In the genomic region with DNA sequence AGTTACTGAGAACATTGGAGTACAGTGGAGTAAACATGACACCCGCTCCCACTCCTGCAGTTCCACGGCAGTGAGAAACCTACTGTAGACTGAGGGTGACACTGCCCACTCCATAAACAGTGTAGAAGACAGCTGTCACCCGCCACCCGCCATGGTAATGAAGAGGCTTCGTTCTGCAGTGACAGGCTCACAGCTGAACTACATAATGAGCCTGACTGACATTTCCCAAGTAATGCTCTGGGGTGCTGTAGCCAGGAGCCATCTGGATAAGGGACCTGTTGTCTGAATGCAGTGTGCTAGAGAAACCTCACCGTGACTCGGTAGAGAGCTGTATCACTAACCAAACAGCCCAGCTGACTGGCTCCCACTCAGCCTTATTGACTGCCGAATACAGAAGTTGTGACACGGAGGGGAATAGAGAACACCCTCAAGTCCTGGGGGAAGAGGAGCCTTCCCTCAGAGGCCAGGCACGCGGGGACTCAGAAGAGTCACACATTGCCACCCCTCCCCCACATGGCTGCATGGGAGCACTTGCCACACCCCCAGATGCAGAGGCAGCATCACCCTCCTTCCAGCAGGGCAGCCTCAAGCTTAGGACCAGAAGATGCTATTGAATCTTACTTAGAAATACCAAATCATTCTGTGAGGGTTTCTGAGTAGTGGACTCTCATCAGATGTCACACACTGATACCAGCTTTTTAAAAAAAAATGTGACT, we compare ENCODE assay signal across 10 mouse cellular contexts. TPM values are rescaled to one million over a fixed set of nuclear protein-coding genes. Genes with fewer than 3 reads are reported as not detected.
DNase-seq lines count a peak whose midpoint lies in the region; ATAC-seq lines count a peak whose summit lies in the region.
"Had no signal": no experiment of that assay in that cellular context is flagged by ENCODE, and none has a peak within 500 bp of the region (broad histone marks: within the 10 kb centered on the region; RNA-seq: fewer than 3 reads in every experiment).

No protein-coding gene starts in this region.

- no peak overlapping the region for H3K4me3 ChIP-seq in midbrain, embryonic 11.5 days (ENCODE audit: low read depth, low read length)
- H3K4me3 ChIP-seq in midbrain, embryonic 10.5 days: no peak overlapping the region
- no peak overlapping the region for H3K4me3 ChIP-seq in stomach, embryonic 15.5 days (replicated peaks)

- no peak overlapping the region for H3K4me2 ChIP-seq in midbrain, embryonic 11.5 days
- H3K4me2 ChIP-seq in stomach, embryonic 15.5 days: no peak overlapping the region

- H3K9me3 ChIP-seq in midbrain, embryonic 11.5 days (ENCODE audit: control insufficient read depth, low read length): no peaks in the 10 kb centered on the region
- no peaks in the 10 kb centered on the region for H3K9me3 ChIP-seq in midbrain, embryonic 10.5 days (replicated peaks)
- no peaks in the 10 kb centered on the region for H3K9me3 ChIP-seq in stomach, embryonic 15.5 days

- H3K36me3 ChIP-seq in midbrain, embryonic 11.5 days (ENCODE audit: control insufficient read depth, insufficient read depth, low read length): peaks cover 8% of the 10 kb centered on the region; the same call in 1 of the 2 replicates
- peaks cover 37% of the 10 kb centered on the region for H3K36me3 ChIP-seq in midbrain, embryonic 10.5 days
- peaks cover 15% of the 10 kb centered on the region for H3K36me3 ChIP-seq in stomach, embryonic 15.5 days

- intact Hi-C loops in gastrocnemius, postnatal 14 days (cut with DNase I; ENCODE audit: low total_unique reads): no loop called here

- no peaks in the 10 kb centered on the region for H3K4me1 ChIP-seq in midbrain, embryonic 11.5 days (ENCODE audit: control insufficient read depth, insufficient read depth, low read length)
- peaks cover 6% of the 10 kb centered on the region; the same call in 1 of the 2 replicates for H3K4me1 ChIP-seq in midbrain, embryonic 10.5 days
- H3K4me1 ChIP-seq in stomach, embryonic 15.5 days: no peaks in the 10 kb centered on the region

- no peak overlapping the region for H3K9ac ChIP-seq in midbrain, embryonic 11.5 days (ENCODE audit: low read length)
- H3K9ac ChIP-seq in stomach, embryonic 15.5 days: no peak overlapping the region
- H3K9ac ChIP-seq: liver, embryonic 14.5 days had no signal

- no peaks in the 10 kb centered on the region for H3K27me3 ChIP-seq in midbrain, embryonic 11.5 days (ENCODE audit: control insufficient read depth, insufficient read depth, low read length)
- H3K27me3 ChIP-seq in midbrain, embryonic 10.5 days (ENCODE audit: low read depth, poor library complexity, severe bottlenecking): no peaks in the 10 kb centered on the region
- no peaks in the 10 kb centered on the region for H3K27me3 ChIP-seq in stomach, embryonic 15.5 days (replicated peaks)

- DNase-seq in frontal cortex, postnatal 25 days (ENCODE audit: low spot score in 2 of 2): no peak
- no peak for DNase-seq in midbrain, embryonic 11.5 days (ENCODE audit: low spot score, missing footprints)
- no peak for DNase-seq in midbrain, embryonic 10.5 days (ENCODE audit: low spot score)
- DNase-seq in layer of hippocampus, postnatal 10 days (ENCODE audit: low spot score in 2 of 2): peak; percentile 22 to 26
- no peak for DNase-seq in gastrocnemius, postnatal 25 days
- no peak for DNase-seq in gastrocnemius, postnatal 14 days

- ATAC-seq in frontal cortex, adult (ENCODE audit: low TSS enrichment): peak; percentile 79
- peak; percentile 44; the same call in 1 of the 2 replicates for ATAC-seq in midbrain, embryonic 11.5 days (ENCODE audit: low FRiP score)
- 0 out of 2 replicates have a peak, but pooled peaks have one; percentile 18 for ATAC-seq in stomach, embryonic 15.5 days (ENCODE audit: insufficient read depth, low FRiP score, low read depth)

- WGBS in midbrain, embryonic 11.5 days: 56% methylated on average over 11 of the region's 11 CpGs
- 59% methylated on average over 11 of the region's 11 CpGs for WGBS in midbrain, embryonic 10.5 days
- 43% methylated on average over 11 of the region's 11 CpGs for WGBS in stomach, embryonic 15.5 days

- no peak overlapping the region for H3K27ac ChIP-seq in midbrain, embryonic 11.5 days (ENCODE audit: low read depth, low read length)
- H3K27ac ChIP-seq in midbrain, embryonic 10.5 days (replicated peaks): no peak overlapping the region
- H3K27ac ChIP-seq in stomach, embryonic 15.5 days: no peak overlapping the region
- H3K27ac ChIP-seq: liver, embryonic 14.5 days had no signal

RNA-seq across cellular contexts. Expression of a gene that starts 17.2 kb away (rescaled TPM):
- 2.1 and 2.6 TPM in 2 replicates for polyA plus RNA-seq in midbrain, embryonic 11.5 days (2014; fragmentation: Nextera tagmentation; extraction: Ambion mirVana)
- polyA plus RNA-seq in midbrain, embryonic 10.5 days (2016; fragmentation: Nextera tagmentation; extraction: Ambion mirVana): 2.2 and 2.8 TPM in 2 replicates
- under 1 TPM; 0.46 to 0.67 TPM for total RNA-seq in layer of hippocampus, postnatal 10 days (2021)
- polyA plus RNA-seq in stomach, embryonic 15.5 days (2015; fragmentation: Nextera tagmentation; extraction: Ambion mirVana): 2.2 and 2.9 TPM in 2 replicates
- total RNA-seq in gastrocnemius, postnatal 25 days (2021): not detected
- under 1 TPM; 0.24 to 0.27 TPM for total RNA-seq in gastrocnemius, postnatal 14 days (2021)
- total RNA-seq: gastrocnemius, postnatal 4 days had no signal

RNA-seq across cellular contexts. Expression of a gene that starts 58.9 kb away (rescaled TPM):
- 47.7 and 53.2 TPM in 2 replicates for polyA plus RNA-seq in midbrain, embryonic 11.5 days (2014; fragmentation: Nextera tagmentation; extraction: Ambion mirVana)
- polyA plus RNA-seq in midbrain, embryonic 10.5 days (2016; fragmentation: Nextera tagmentation; extraction: Ambion mirVana): 38.1 and 42.3 TPM in 2 replicates
- total RNA-seq in layer of hippocampus, postnatal 10 days (2021): 10 to 100 TPM; 35.2 to 38.7 TPM
- 37.7 and 37.9 TPM in 2 replicates for polyA plus RNA-seq in stomach, embryonic 15.5 days (2015; fragmentation: Nextera tagmentation; extraction: Ambion mirVana)
- total RNA-seq in gastrocnemius, postnatal 25 days (2021): 10 to 100 TPM; 14.9 to 16.2 TPM
- total RNA-seq in gastrocnemius, postnatal 14 days (2021): 10 to 100 TPM; 16.2 to 18.0 TPM

Comparison
In these comparisons a context has a peak if more than half of its experiments do, and no peak if none do; other contexts are left out.
1. ATAC-seq: peak in every context shown above with its lines; median percentile 79 in frontal cortex, adult; 44 in midbrain, embryonic 11.5 days; 18 in stomach, embryonic 15.5 days.
2. DNase-seq: peak in layer of hippocampus, postnatal 10 days (2 of 2); none in frontal cortex, postnatal 25 days (0 of 2), midbrain, embryonic 11.5 days (single experiment), midbrain, embryonic 10.5 days (single experiment), gastrocnemius, postnatal 25 days (single experiment) and gastrocnemius, postnatal 14 days (single experiment).